Mouse (Mus musculus): ENCODE measurements around the gene Emd.

Emd gene

GRCm38 (mm10) chrX:74269736-74270061, 15.2 kb downstream of the Emd start:
- in situ Hi-C loops (cut with MboI; ENCODE audit: low pct_unique_long_range_greater_than_20kb in 1 of 2, low sequenced_read_pairs in 2 of 2, unreplicated experiment in 1 of 2): no loop called here

GRCm38 (mm10) chrX:74270062-74270901, 15.8 kb downstream of the Emd start, which contains the start of gene Rpl10:
Gene Rpl10 (plus strand): TSS chrX:74270812.
- in situ Hi-C loops (cut with MboI; ENCODE audit: low pct_unique_long_range_greater_than_20kb in 1 of 2, low sequenced_read_pairs in 2 of 2, unreplicated experiment in 1 of 2): no loop called here

GRCm38 (mm10) chrX:74270902-74271551, 16.5 kb downstream of the Emd start:
- in situ Hi-C loops (cut with MboI; ENCODE audit: low pct_unique_long_range_greater_than_20kb in 1 of 2, low sequenced_read_pairs in 2 of 2, unreplicated experiment in 1 of 2): no loop called here

GRCm38 (mm10) chrX:74273422-74274322, 19.2 kb downstream of the Emd start:
- in situ Hi-C loops (cut with MboI; ENCODE audit: low pct_unique_long_range_greater_than_20kb in 1 of 2, low sequenced_read_pairs in 2 of 2, unreplicated experiment in 1 of 2): no loop called here

DNA sequence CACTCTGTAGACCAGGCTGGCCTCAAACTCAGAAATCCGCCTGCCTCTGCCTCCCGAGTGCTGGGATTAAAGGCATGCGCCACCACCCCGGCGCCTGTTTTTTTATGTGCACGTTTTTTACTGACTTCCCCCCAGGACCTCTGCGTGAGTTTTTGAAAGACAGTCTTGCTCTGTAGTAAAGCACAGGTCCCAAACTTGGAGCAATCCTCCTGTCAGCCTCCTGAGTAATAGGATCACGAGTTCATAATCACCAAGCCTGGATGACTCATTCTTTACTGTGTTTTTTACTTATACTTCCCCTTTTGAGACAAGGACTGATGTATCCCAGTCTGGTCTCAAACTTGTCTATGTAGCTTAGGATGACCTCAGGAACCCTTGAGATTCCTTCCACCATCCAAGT, 23.4 kb downstream of the Emd start:
- in situ Hi-C loops (cut with MboI; ENCODE audit: low pct_unique_long_range_greater_than_20kb in 1 of 2, low sequenced_read_pairs in 2 of 2, unreplicated experiment in 1 of 2): no loop called here

- in situ Hi-C loops (cut with MboI; ENCODE audit: low pct_unique_long_range_greater_than_20kb in 1 of 2, low sequenced_read_pairs in 2 of 2, unreplicated experiment in 1 of 2): no loop called here
Observed at GRCm38 (mm10) chrX:74281041-74281731, 26.7 kb downstream of the Emd start.

DNA sequence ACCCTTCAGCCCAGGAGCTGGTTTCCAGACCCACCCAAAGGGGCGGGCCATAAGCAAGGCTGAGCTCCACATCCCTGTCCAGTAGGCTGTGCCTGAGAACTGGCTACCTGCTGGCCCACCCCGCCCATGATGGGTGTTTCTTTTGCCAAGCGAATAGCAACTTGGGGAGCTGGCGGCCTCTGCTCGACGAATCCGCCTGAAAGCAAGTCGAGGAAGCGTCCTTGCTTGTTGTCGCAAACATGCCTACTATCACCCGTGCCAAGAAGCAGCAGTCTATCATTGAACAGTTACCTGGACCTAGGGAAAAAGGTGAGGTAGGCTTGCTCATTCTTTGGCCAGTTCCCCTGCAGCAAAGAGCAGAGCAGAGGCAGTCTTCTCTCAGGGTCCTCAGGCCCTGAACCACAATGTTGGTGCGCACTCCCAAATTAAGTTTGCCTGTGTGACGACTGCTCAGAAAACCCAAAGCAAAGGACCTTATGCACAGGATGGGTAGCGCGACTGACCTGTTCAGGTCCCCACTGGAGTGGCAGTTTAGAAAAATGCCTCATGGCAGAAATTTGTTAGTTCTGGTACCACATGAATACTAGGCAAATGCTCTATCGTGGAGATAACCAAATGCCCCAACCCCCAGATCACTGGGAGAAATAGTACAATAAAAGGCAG, 27.4 kb downstream of the Emd start, which contains the start of the genes Taz and Dnase1l1:
Taz (plus strand) TSS at position 181 of the 663 bp plus-strand sequence.
Dnase1l1 (minus strand) TSS at position 606 of the 663 bp plus-strand sequence.
- in situ Hi-C loops (cut with MboI; ENCODE audit: low pct_unique_long_range_greater_than_20kb in 1 of 2, low sequenced_read_pairs in 2 of 2, unreplicated experiment in 1 of 2): no loop called here

DNA sequence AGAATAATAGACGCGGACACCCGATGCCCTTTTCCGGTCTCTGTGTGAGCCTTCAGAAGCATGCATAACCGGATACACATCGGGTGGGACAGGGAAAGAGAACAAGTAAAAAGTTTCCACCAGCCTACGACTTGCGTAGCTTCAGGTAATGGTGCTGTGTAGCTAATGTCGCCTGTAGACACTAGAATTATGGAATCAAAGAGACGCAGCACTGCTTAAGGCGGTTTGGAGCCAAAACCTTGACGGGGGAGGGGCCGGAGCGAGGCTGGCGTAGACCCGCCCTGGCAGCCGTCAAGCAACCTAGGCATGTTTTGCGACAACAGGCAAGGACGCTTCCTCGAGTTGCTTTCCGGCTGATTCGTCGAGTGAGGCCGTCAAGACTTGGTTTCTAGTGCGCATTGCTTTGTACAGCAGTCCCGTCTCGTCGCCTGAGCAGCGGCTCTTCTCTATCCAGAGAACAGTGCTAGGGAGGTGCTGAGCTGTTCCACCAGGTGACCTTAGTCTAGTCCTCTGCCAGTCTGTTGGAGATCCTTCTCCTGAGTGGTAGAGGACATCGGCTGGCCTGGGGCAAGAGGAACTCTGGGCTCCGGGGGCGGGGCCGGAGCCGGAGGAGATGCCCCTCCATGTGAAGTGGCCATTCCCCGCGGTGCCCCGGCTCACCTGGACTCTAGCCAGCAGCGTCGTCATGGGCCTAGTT, 28.1 kb downstream of the Emd start:
- in situ Hi-C loops (cut with MboI; ENCODE audit: low pct_unique_long_range_greater_than_20kb in 1 of 2, low sequenced_read_pairs in 2 of 2, unreplicated experiment in 1 of 2): no loop called here

DNA sequence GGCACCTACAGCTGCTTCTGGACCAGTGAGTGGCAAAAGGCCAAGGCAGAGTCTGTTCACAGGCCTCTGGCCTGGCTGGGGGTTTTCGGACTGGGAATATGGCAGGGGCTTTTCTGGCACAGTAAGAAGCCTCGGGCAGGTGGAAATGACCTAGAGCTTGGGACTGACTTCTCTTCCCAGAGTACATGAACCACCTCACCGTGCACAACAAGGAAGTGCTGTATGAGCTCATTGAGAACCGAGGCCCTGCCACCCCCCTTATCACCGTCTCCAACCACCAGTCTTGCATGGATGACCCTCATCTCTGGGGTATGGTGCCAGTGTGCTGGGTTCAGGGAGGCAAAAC, 28.6 kb downstream of the Emd start:
- in situ Hi-C loops (cut with MboI; ENCODE audit: low pct_unique_long_range_greater_than_20kb in 1 of 2, low sequenced_read_pairs in 2 of 2, unreplicated experiment in 1 of 2): no loop called here

DNA sequence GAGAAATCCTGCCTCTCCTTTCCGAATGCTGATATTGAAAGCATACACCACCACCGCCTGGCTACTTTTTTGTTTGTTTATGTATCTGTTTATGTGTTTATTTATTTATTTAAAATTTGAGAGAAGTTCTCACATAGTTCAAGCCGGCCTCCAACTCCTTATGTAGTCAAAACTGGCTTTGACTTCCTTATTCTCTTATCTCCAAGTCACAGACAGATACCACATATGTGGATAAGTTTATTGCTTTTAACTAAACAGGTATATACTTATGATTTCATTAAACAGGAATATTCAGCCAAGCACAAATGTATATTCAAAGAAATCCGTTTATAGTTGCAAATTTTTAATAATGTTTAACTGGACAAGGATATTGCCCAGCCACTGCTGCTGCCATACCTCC, 38.9 kb downstream of the Emd start:
- in situ Hi-C loops (cut with MboI; ENCODE audit: low pct_unique_long_range_greater_than_20kb in 1 of 2, low sequenced_read_pairs in 2 of 2, unreplicated experiment in 1 of 2): no loop called here

- in situ Hi-C loops (cut with MboI; ENCODE audit: low pct_unique_long_range_greater_than_20kb in 1 of 2, low sequenced_read_pairs in 2 of 2, unreplicated experiment in 1 of 2): no loop called here
Observed at GRCm38 (mm10) chrX:74296538-74297448, 42.3 kb downstream of the Emd start, which contains the start of gene Atp6ap1. Gene Atp6ap1 (plus strand): TSS chrX:74297097.

- in situ Hi-C loops (cut with MboI; ENCODE audit: low pct_unique_long_range_greater_than_20kb in 1 of 2, low sequenced_read_pairs in 2 of 2, unreplicated experiment in 1 of 2): no loop called here
Observed at GRCm38 (mm10) chrX:74298348-74298747, 43.9 kb downstream of the Emd start.

GRCm38 (mm10) chrX:74299721-74300120, 45.2 kb downstream of the Emd start:
- in situ Hi-C loops (cut with MboI; ENCODE audit: low pct_unique_long_range_greater_than_20kb in 1 of 2, low sequenced_read_pairs in 2 of 2, unreplicated experiment in 1 of 2): no loop called here

GRCm38 (mm10) chrX:74304867-74305700, 50.6 kb downstream of the Emd start, which contains the start of gene Gdi1:
Gene Gdi1 (plus strand): TSS chrX:74304998.
- in situ Hi-C loops (cut with MboI; ENCODE audit: low pct_unique_long_range_greater_than_20kb in 1 of 2, low sequenced_read_pairs in 2 of 2, unreplicated experiment in 1 of 2): no loop called here

Data from mouse embryonic stem cell (cell line).